20 mouse cellular contexts compared by ENCODE assay signal in genomic region chr2:36238951-36239350, GRCm38 (mm10). TPM values are rescaled to one million over a fixed set of nuclear protein-coding genes. Genes with fewer than 3 reads are reported as not detected.
DNase-seq lines count a peak whose midpoint lies in the region; TF ChIP-seq lines count a peak whose summit lies in the region.
"Had no signal": no experiment of that assay in that cellular context is flagged by ENCODE, and none has a peak within 500 bp of the region (broad histone marks: within the 10 kb centered on the region; RNA-seq: fewer than 3 reads in every experiment).

No protein-coding gene starts in this region.

- H3K36me3 ChIP-seq in C2C12 (ENCODE audit: control insufficient read depth, insufficient read depth) = peaks cover 79% of the 10 kb centered on the region
- H3K36me3 ChIP-seq: embryonic facial prominence, embryonic 10.5 days; embryonic facial prominence, embryonic 12.5 days; forebrain, embryonic 10.5 days; forebrain, embryonic 12.5 days had no signal

- no peak for TF ChIP-seq CTCF in C2C12 (IDR thresholded peaks at IDR 0.05; ENCODE audit: control insufficient read depth, insufficient read depth, insufficient read length)

- H3K4me3 ChIP-seq in C2C12 (ENCODE audit: insufficient read depth, poor library complexity, severe bottlenecking) = no peak overlapping the region
- H3K4me3 ChIP-seq: embryonic facial prominence, embryonic 10.5 days; embryonic facial prominence, embryonic 12.5 days; erythroblast, embryonic 14.5 days; forebrain, embryonic 10.5 days; forebrain, embryonic 12.5 days had no signal

- H3K27me3 ChIP-seq in C2C12 (ENCODE audit: control insufficient read depth, insufficient read depth, insufficient read length) = no peaks in the 10 kb centered on the region
- H3K27me3 ChIP-seq: embryonic facial prominence, embryonic 12.5 days; forebrain, embryonic 12.5 days had no signal

- peak; percentile 70 for DNase-seq in 3T3-L1 (ENCODE audit: low read depth, low spot score)
- peak; percentile 72 for DNase-seq in NIH3T3 (ENCODE audit: low read depth)
- DNase-seq in spleen, postnatal 10 days (ENCODE audit: low spot score in 2 of 2) = no peak
- no peak for DNase-seq in right cerebral cortex, postnatal 36 days (ENCODE audit: low spot score in 2 of 2)
- DNase-seq in urinary bladder, postnatal 25 days (ENCODE audit: low spot score) = no peak
- DNase-seq: adrenal gland, adult 2 months; adrenal gland, postnatal 10 days; adrenal gland, postnatal 25 days; B cell, adult 2 months; cerebellum, adult 11-12 months; cerebellum, adult 2 months; cerebellum, adult 9-10 months; cerebellum, postnatal 10 days; cerebellum, postnatal 25 days had no signal

- H3ac ChIP-seq in C2C12 (ENCODE audit: control insufficient read depth, insufficient read length, low read depth) = no peak overlapping the region

- H3K79me2 ChIP-seq in C2C12 (ENCODE audit: control insufficient read depth, insufficient read depth) = peaks cover 61% of the 10 kb centered on the region

- H3K79me3 ChIP-seq in C2C12 (ENCODE audit: low read depth) = peaks cover 50% of the 10 kb centered on the region

TF ChIP-seq in C2C12, 6 proteins besides CTCF, POLR2A, EP300 and RAD21:
- TF ChIP-seq FOSL1 (IDR thresholded peaks at IDR 0.05; ENCODE audit: insufficient read depth, low read length, poor library complexity, severe bottlenecking) = no peak
- no peak for TF ChIP-seq CEBPB (IDR thresholded peaks at IDR 0.05; ENCODE audit: low read depth)
- peak; percentile 7 for TF ChIP-seq MYOD1 (IDR thresholded peaks at IDR 0.05; ENCODE audit: control insufficient read depth, insufficient read length, low read depth)
- TF ChIP-seq USF1 (IDR thresholded peaks at IDR 0.05; ENCODE audit: low read depth) = no peak
- no peak for TF ChIP-seq MYOG (IDR thresholded peaks at IDR 0.05; ENCODE audit: control insufficient read depth, extremely low read depth, insufficient read length)
- TF ChIP-seq MAX (IDR thresholded peaks at IDR 0.05) = no peak

RNA-seq across cellular contexts. Expression of gene Ptgs1, which starts 8.7 kb away (rescaled TPM):
- 336 TPM for polyA plus RNA-seq in C2C12 (2012; fragmentation: generic; extraction: Trizol)

Comparison
In these comparisons a context has a peak if more than half of its experiments do, and no peak if none do; other contexts are left out.
1. DNase-seq: peak in 3T3-L1 (single experiment) and NIH3T3 (single experiment); none in spleen, postnatal 10 days (0 of 2), right cerebral cortex, postnatal 36 days (0 of 2) and urinary bladder, postnatal 25 days (single experiment).